Mouse (Mus musculus): ENCODE results near the gene Il2. TPM values are rescaled to one million over a fixed set of nuclear protein-coding genes. Genes with fewer than 3 reads are reported as not detected.

The Il2 gene
- polyA plus RNA-seq (2015; fragmentation: Nextera tagmentation; extraction: Ambion mirVana): 0.41 and 0.69 TPM in 2 replicates

DNA sequence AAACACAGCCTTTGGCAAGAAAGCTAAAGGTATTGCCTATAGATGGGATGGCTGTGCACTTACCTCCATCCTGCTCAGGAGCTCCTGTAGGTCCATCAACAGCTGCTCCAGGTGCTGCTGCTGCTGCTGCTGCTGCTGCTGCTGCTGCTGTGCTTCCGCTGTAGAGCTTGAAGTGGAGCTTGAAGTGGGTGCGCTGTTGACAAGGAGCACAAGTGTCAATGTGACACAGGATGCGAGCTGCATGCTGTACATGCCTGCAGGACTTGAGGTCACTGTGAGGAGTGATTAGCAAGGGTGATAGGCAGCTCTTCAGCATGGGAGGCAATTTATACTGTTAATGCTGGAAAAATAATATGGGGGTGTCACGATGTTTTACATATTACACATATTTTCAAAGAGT lies at the start of gene Il2:
TSS of gene Il2 (minus strand) at position 305 of the 400 bp plus-strand sequence.
- H3K27ac ChIP-seq: no peak within 1 kb of the TSS
- no peaks in the 10 kb centered on the region for H3K27me3 ChIP-seq
- WGBS: 72% methylated on average over 4 of the region's 4 CpGs
- H3K4me3 ChIP-seq: no peak within 1 kb of the TSS
- no peak within 1 kb of the TSS for H3K9ac ChIP-seq
- no peaks in the 10 kb centered on the region for H3K9me3 ChIP-seq
- no peaks in the 10 kb centered on the region for H3K36me3 ChIP-seq
- no peak within 1 kb of the TSS for H3K4me2 ChIP-seq
- ATAC-seq (ENCODE audit: insufficient number of reproducible peaks, insufficient read depth, low FRiP score, low TSS enrichment, low read depth): no peak
- no peaks in the 10 kb centered on the region for H3K4me1 ChIP-seq

DNA sequence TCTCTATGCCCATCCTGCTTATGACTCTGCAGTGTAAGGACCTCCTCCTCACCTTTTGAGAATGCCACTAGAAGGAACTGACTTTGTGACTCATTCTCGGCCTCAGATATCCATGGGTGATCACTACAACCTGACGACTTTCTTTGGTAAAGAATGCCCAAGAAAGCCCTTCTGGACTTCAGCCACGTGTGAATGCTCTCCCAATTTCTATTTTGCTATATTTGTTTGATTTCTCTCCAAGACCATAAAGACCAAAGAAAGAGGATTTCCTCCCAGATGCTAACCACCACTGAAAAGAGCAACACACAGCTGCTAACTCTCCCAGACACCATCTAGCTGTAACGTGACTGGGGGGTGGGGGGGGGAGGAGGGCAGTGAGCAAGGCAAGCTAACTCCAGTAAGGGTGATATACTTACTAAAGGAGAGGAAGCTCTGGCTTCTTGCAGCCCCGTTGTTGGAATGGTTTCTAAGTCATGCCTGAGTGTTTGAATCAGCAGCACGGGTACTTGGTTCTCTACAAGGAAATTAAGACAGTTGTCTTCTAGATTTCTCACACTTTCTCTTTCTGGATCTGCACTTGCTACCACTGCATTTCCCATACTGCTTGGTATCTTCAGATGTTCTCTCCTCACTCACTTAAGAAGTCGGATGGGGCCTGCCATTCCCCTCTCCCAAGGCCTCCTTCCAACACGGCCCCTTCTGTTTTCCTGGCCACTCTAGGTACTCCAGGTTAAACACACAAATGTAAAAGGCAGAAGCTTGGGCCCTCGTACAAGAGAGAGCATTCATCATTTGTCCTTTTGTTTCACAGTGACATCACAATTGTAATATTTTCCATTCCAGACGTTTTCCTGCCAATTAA lies 49.2 kb upstream of the Il2 start:
- 71% methylated on average over 10 of the region's 10 CpGs for WGBS
- Histone ChIP-seq H3K27me3 (no peaks in the 10 kb centered on the region), H3K36me3 (no peaks in the 10 kb centered on the region), H3K4me1 (no peaks in the 10 kb centered on the region), H3K4me3 (no peak overlapping the region), H3K4me2 (no peak overlapping the region), H3K9ac (no peak overlapping the region), H3K9me3 (no peaks in the 10 kb centered on the region), H3K27ac (no peak overlapping the region)
- no peak for ATAC-seq (ENCODE audit: insufficient number of reproducible peaks, insufficient read depth, low FRiP score, low TSS enrichment, low read depth)

DNA sequence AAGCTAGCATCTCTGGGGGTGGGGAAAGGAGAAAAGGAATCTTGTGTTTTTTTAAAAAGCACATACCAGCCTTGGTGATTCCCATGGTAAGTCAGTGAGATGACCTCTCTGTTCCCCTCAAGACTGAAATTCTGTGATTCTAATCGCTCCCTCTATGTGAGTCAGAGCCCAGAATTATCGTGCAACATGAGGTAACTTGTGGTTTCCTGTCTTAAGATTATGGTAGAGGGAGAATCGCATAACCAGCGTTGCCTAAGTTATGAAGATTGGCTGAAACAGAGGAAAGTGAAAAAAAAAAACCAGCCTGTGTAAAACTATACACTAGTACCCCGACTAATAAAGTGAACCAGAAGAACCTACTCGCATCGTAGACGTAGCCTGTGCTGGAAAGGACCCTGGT lies 47.5 kb upstream of the Il2 start:
- Histone ChIP-seq H3K4me3 (no peak overlapping the region), H3K4me1 (no peaks in the 10 kb centered on the region), H3K9ac (no peak overlapping the region), H3K4me2 (no peak overlapping the region), H3K27me3 (no peaks in the 10 kb centered on the region), H3K9me3 (no peaks in the 10 kb centered on the region), H3K27ac (no peak overlapping the region; the same call in 1 of the 2 replicates), H3K36me3 (no peaks in the 10 kb centered on the region)
- 66% methylated on average over 8 of the region's 8 CpGs for WGBS
- ATAC-seq (ENCODE audit: insufficient number of reproducible peaks, insufficient read depth, low FRiP score, low TSS enrichment, low read depth): no peak

DNA sequence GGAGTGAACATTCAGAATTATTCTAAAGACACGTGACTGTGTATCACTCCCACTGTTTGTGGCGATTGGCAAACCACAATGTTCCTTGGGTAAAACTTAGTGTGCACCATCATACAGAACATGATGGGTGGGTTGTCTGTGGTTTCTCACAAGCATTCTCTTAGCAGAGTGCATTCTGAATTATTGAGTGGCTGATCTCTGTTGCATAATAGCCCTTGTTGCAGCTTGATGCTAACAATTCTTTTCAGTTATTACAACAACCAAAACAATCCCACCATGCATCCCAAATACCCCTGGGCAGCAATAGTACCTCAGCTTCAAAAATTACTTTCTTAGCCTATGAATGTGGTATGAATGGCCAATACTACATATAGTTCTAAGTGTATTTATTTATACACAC lies 43.5 kb upstream of the Il2 start:
- H3K27me3 ChIP-seq: no peaks in the 10 kb centered on the region
- no peak overlapping the region for H3K4me3 ChIP-seq
- H3K4me1 ChIP-seq: no peaks in the 10 kb centered on the region
- H3K4me2 ChIP-seq: no peak overlapping the region
- ATAC-seq (ENCODE audit: insufficient number of reproducible peaks, insufficient read depth, low FRiP score, low TSS enrichment, low read depth): no peak
- H3K36me3 ChIP-seq: no peaks in the 10 kb centered on the region
- no peak overlapping the region for H3K9ac ChIP-seq
- no peaks in the 10 kb centered on the region for H3K9me3 ChIP-seq
- H3K27ac ChIP-seq: no peak overlapping the region
- WGBS: 90% methylated on average over 2 of the region's 2 CpGs

DNA sequence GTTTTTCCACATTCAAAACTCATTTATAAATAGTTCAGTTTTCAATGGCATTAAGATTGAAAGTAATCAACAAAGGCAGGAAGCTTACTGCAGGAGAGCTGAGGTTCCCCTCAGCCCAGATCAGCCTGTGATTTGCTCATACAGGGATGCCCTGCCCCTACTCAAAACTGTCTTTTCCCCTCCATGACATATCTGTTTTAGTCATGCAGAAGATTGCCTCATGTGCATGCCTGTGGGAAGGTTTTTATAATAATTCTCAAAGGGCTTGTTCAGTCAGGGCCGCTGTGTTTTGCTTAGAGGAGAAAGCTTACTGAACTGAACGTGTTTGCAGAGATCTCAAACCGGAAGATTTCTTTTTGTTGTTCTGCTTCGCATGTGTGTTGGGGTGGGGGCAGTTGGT lies 35.3 kb upstream of the Il2 start:
- H3K4me3 ChIP-seq: no peak overlapping the region
- ATAC-seq (ENCODE audit: insufficient number of reproducible peaks, insufficient read depth, low FRiP score, low TSS enrichment, low read depth): no peak
- no peak overlapping the region for H3K4me2 ChIP-seq
- H3K36me3 ChIP-seq: no peaks in the 10 kb centered on the region
- H3K9ac ChIP-seq: no peak overlapping the region
- 64% methylated on average over 4 of the region's 4 CpGs for WGBS
- no peaks in the 10 kb centered on the region for H3K27me3 ChIP-seq
- H3K4me1 ChIP-seq: no peaks in the 10 kb centered on the region
- no peak overlapping the region for H3K27ac ChIP-seq
- no peaks in the 10 kb centered on the region for H3K9me3 ChIP-seq

DNA sequence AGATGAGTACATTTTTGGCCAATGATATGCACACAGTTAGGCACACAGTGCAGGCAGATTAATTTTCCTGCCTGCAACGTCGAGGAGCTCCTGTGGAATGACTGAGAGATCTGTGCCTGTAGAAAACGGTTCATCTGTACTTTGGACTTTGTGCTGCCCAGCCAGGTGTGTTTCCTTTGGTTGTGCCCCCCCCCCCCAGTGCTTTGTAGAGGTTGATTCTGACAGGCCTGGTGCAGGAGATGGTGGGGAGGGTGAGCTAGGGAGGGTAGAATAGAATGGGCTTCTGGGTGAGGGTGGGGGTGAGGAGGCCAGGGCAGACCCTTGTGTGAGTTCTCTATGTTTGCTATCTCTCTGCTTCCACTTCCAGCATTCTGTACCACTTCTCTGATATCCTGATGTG lies 32.5 kb upstream of the Il2 start:
- no peak overlapping the region for H3K4me2 ChIP-seq
- 79% methylated on average over 3 of the region's 3 CpGs for WGBS
- H3K9me3 ChIP-seq: no peaks in the 10 kb centered on the region
- H3K4me1 ChIP-seq: no peaks in the 10 kb centered on the region
- ATAC-seq (ENCODE audit: insufficient number of reproducible peaks, insufficient read depth, low FRiP score, low TSS enrichment, low read depth): no peak
- H3K27ac ChIP-seq: no peak overlapping the region
- no peaks in the 10 kb centered on the region for H3K27me3 ChIP-seq
- H3K36me3 ChIP-seq: no peaks in the 10 kb centered on the region
- no peak overlapping the region for H3K4me3 ChIP-seq
- H3K9ac ChIP-seq: no peak overlapping the region

DNA sequence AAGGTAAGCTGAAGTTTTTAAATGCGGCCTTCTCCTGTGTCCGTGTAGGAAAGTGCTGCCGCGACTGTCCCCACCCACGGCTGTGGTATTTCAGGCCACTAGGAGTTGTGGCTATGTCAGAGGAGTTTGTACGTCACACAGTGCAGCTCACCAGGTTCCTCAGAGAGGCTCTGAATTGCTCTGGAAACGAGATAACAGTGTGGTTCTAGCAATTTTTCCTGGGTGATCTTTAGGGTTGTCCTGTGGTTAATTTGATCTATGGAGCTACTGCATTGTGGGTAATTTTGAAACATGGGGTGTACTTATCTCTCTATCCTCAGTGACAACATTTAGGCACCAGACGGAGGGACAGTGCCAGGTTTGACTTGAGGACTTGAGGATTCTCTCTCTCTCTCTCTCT lies 31.3 kb upstream of the Il2 start:
- H3K4me3 ChIP-seq: no peak overlapping the region

DNA sequence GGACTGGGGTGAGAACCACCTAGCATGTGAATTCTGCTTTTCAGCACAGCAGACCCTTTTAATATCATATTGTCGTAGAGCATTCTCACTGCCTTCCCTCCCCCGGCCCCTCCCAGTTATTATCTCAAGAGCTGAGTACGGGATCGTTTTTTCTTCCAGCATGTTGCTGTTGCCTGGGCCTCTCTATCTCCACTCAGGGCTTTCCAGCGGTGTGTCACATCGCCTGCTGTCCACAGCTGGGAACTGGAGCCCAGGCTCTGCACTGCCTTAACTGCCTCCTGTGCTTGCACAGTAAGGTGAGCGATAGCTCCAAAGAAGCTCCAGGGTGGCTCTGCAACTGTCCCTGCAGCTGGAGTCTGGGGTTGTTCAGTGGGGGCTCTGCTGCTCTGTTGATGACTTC lies 28.6 kb upstream of the Il2 start:
- ATAC-seq (ENCODE audit: insufficient number of reproducible peaks, insufficient read depth, low FRiP score, low TSS enrichment, low read depth): no peak
- no peaks in the 10 kb centered on the region for H3K9me3 ChIP-seq
- H3K9ac ChIP-seq: no peak overlapping the region
- no peak overlapping the region for H3K27ac ChIP-seq
- H3K27me3 ChIP-seq: no peaks in the 10 kb centered on the region
- H3K4me2 ChIP-seq: no peak overlapping the region
- WGBS: 85% methylated on average over 7 of the region's 7 CpGs
- no peaks in the 10 kb centered on the region for H3K36me3 ChIP-seq
- no peaks in the 10 kb centered on the region for H3K4me1 ChIP-seq
- no peak overlapping the region for H3K4me3 ChIP-seq

More for the DNA sequence above, 31.3 kb upstream of the Il2 start:
- Histone ChIP-seq H3K9me3 (no peaks in the 10 kb centered on the region), H3K9ac (no peak overlapping the region), H3K36me3 (no peaks in the 10 kb centered on the region), H3K27ac (no peak overlapping the region), H3K27me3 (no peaks in the 10 kb centered on the region), H3K4me2 (no peak overlapping the region), H3K4me1 (no peaks in the 10 kb centered on the region)
- ATAC-seq (ENCODE audit: insufficient number of reproducible peaks, insufficient read depth, low FRiP score, low TSS enrichment, low read depth): no peak
- WGBS: 58% methylated on average over 8 of the region's 8 CpGs

DNA sequence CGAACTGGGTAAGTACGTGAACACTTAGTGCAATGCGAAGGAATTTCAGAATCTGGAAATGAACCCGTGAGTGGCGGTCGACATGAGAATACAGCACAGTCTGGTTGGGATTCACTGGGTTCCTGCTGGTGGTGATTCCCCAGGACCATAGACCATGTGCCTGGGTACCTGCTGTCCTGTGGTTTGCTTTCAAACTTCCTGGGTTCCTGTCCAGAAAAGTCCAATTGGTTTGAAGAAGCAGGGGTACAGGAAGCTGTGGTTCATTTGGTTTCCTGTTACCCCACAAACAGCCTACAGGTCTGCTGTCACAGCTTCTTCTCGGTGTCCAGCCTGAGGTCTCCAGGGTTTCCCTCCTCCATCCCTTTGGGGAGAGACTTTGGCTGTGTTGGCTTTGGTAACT lies 27.2 kb upstream of the Il2 start:
- H3K9me3 ChIP-seq: no peaks in the 10 kb centered on the region
- H3K4me3 ChIP-seq: no peak overlapping the region
- H3K27me3 ChIP-seq: no peaks in the 10 kb centered on the region
- no peaks in the 10 kb centered on the region for H3K36me3 ChIP-seq
- WGBS: 89% methylated on average over 7 of the region's 7 CpGs
- no peak for ATAC-seq (ENCODE audit: insufficient number of reproducible peaks, insufficient read depth, low FRiP score, low TSS enrichment, low read depth)
- no peaks in the 10 kb centered on the region for H3K4me1 ChIP-seq
- H3K9ac ChIP-seq: no peak overlapping the region
- no peak overlapping the region for H3K4me2 ChIP-seq
- H3K27ac ChIP-seq: no peak overlapping the region

DNA sequence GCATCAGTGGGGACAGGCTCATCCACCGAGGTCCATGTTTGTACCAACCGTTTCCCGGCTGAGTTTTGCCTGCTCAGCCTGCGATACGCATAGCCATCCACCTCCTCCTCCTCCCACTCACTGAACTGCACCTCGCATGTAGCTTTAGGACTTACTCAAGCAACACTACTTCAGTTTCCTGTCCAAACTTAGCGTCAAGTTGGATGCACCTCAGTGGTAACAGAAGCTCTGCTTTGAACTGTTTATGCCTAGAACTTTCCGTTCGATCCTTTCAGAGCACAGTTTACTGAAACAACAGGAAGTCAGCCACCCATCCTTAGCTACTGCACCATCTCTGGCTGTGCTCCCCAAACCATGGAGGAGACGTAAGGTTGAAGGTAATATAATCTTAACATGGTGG lies 26.5 kb upstream of the Il2 start:
- no peak overlapping the region for H3K9ac ChIP-seq
- ATAC-seq (ENCODE audit: insufficient number of reproducible peaks, insufficient read depth, low FRiP score, low TSS enrichment, low read depth): no peak

DNA sequence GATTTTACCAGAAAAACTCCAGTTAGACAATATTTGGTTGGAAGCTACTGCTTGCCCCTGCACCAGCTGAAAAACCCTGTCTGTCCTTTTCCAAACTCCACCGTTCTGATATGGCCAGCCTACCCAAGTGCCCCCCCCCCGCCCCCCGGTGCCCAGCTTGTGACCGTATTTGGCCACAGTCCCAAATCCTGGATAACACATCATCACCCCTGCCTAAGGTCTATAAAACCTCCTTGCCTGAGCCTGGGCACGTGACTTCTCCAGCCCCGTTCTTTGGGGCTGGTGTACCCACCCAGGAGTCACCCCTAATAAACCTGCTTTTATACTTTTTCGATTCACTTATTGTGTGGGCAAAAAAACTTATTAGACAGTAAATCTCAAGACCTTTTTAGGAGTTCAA lies 21.1 kb upstream of the Il2 start:
- H3K4me2 ChIP-seq: no peak overlapping the region

More for the DNA sequence above, 26.5 kb upstream of the Il2 start:
- Histone ChIP-seq H3K4me1 (no peaks in the 10 kb centered on the region), H3K9me3 (no peaks in the 10 kb centered on the region), H3K27ac (no peak overlapping the region), H3K36me3 (no peaks in the 10 kb centered on the region), H3K27me3 (no peaks in the 10 kb centered on the region), H3K4me2 (no peak overlapping the region), H3K4me3 (no peak overlapping the region)
- 86% methylated on average over 10 of the region's 10 CpGs for WGBS

DNA sequence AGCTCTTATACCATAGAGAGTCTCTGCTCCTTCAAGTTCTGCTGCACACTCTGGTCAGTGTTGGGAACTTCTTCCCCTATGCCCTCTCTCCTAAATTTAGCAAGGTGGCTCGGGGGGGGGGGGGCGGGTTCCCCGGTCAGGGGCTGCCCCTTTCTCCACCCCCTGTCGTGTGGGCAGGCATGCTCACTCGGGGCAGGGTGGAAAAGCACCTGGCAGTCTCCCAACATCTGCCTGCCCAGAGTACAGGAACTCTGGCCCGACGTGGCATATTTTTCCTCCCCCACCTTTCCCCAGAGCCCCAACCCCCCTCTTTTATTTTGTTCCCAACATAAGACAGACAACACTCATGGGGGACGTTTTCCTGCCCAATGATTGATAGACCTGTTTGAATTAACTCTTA lies 20.6 kb upstream of the Il2 start:
- Histone ChIP-seq H3K9ac (no peak overlapping the region), H3K9me3 (no peaks in the 10 kb centered on the region), H3K27ac (no peak overlapping the region), H3K4me1 (no peaks in the 10 kb centered on the region), H3K36me3 (no peaks in the 10 kb centered on the region), H3K4me2 (no peak overlapping the region), H3K4me3 (no peak overlapping the region), H3K27me3 (no peaks in the 10 kb centered on the region)
- ATAC-seq (ENCODE audit: insufficient number of reproducible peaks, insufficient read depth, low FRiP score, low TSS enrichment, low read depth): no peak
- 39% methylated on average over 8 of the region's 8 CpGs for WGBS

More for the DNA sequence above, 21.1 kb upstream of the Il2 start:
- H3K4me3 ChIP-seq: no peak overlapping the region
- no peaks in the 10 kb centered on the region for H3K4me1 ChIP-seq
- no peak overlapping the region for H3K9ac ChIP-seq
- H3K36me3 ChIP-seq: no peaks in the 10 kb centered on the region
- no peaks in the 10 kb centered on the region for H3K27me3 ChIP-seq
- WGBS: 88% methylated on average over 7 of the region's 7 CpGs
- H3K27ac ChIP-seq: no peak overlapping the region
- H3K9me3 ChIP-seq: no peaks in the 10 kb centered on the region
- no peak for ATAC-seq (ENCODE audit: insufficient number of reproducible peaks, insufficient read depth, low FRiP score, low TSS enrichment, low read depth)

Measured in embryonic facial prominence, embryonic 13.5 days (tissue).